Mouse (Mus musculus): ENCODE data around the gene Atg14.

Gene Atg14

DNA sequence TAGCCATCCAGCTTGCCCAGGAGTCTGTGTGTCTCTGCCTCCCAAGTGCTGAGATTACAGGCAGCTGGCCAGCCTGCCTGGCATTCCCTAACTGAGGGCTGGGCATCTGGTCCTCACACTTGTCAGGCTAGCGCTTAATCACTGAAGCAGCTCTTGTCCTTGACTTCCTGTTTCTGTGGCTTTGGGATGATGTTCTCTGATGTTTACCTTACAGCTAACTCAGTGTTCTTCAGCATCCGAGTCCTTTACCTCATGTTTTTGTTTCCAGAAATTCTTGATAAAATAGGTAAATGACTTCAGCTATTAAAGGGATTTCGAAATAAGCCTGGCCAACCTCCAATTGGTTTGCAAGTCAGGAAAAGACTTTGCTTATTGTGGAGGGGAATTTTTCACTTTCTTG lies 66.4 kb downstream of the Atg14 start:
- DNase-seq, result no peak

DNA sequence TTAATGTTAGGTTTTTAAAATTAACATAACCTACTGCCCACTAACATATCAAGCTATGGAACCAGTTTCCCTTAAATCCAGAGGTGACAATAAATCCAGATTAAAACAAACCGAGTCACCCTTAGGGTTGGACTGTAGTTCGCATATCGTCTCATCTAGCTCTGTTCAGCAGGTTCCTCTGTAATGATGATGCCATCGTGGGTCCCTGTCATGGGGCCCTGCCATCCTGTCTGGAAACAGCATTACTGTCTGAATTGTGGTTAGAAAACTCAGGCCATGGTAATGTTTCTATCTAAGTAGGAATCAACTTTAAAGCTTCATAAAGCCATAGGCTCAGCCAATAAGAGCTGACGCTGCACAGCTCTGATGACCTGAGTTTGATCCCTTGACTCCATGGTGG lies 71.8 kb downstream of the Atg14 start:
- DNase-seq, result no peak

DNA sequence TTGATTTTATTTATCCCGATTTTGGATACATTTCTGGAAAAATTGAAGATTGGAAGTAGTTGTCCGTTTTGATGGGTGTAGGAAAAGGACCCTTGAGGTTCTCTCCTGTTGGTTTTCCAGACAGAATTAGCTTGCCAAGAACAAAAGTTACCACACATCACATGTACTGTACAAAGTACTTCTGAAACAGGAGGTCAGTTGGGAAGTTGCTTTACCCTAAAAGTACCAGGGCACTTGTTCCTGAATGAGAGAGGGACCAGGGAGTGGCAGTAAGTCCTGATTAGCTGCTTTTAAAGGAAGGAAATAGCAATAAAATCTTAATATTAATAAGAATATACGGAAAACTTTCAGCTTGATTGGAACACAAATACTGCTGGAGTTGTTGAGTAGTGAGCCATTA lies 73.3 kb downstream of the Atg14 start:
- no peak for DNase-seq

DNA sequence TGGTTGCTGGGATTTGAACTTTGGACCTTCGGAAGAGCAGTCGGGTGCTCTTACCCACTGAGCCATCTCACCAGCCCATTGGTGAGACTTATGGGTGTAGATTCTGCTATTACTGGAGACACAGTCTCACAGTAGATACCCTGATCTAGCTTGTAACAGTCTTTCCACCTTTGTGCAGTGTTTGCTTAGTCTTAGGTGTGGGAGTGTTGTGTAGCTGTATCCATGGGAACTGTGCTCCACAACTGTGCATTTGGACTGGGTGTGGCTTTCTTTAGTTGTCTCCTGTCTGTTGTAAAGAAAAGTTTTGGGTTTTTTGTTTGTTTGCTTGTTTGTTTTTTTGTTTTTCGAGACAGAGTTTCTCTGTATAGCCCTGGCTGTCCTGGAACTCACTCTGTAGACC lies 74.5 kb downstream of the Atg14 start:
- no peak for DNase-seq

DNA sequence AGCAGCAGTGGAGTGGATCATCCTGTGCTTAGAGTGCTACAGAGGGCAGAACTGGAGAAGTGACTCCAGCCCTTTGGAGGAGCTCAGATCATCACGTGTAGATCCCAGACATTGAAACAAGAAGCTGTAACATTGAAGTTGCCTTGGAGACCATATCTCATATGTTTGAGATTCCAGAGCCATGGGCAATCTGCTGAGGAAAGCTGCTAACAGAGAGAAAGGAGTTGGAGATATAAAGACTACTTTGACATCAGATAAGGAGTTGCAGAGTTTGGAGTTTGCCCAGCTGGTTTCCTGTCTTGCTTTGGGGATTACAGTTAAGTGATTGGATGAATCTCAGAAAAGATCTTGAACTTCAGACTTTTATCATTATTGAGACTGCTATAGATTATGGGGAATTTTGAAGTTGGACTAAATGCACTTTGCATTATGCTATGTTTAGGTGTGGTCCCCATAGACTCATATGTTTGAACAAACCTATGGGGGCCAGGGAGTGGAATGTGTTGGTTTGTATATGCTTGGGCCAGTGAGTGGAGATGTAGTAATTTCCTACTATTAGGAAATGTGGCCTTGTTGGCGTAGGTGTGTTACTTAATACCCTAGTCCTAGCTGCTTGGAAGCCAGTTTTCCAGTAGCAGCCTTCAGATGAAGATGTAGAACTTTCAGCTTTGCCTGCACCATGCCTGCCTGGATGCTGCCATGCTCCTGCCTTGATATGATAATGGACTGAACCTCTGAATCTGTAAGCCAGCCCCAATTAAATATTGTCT lies 76.7 kb downstream of the Atg14 start:
- DNase-seq, result no peak

Data from cerebellum, adult 9-10 months (tissue).